Mouse (Mus musculus) G1E (cell line): ENCODE data around the gene Olfr414.

Experiments
- CTCF ChIP-seq: IDR thresholded peaks from 2 replicates; pipeline ENCODE4 v1.5.1; 2012; ENCODE audit warnings: low read depth, low read length, inconsistent platforms, mixed read lengths
- POLR2AphosphoS5 ChIP-seq: IDR thresholded peaks from 2 replicates; pipeline ENCODE4 v1.6.1; 2012; ENCODE audit warnings: low read depth, low read length, inconsistent platforms; ENCODE audit not compliant: insufficient replicate concordance

GRCm38 (mm10) chr1:174390746-174391145, 33.1 kb upstream of the Olfr414 start, which contains the start of gene Olfr248:
- TF ChIP-seq POLR2AphosphoS5 (no peak), CTCF (no peak)
